Mouse (Mus musculus) liver, embryonic 11.5 days (tissue): Measurements from ENCODE around the gene Atp2a1. TPM values are rescaled to one million over a fixed set of nuclear protein-coding genes. Genes with fewer than 3 reads are reported as not detected.

Experiments
- ATAC-seq: fragments of 200-750 bp; cut with Nextera tagmentation; replicated peaks from 2 replicates; pipeline ENCODE4 v1.8.0; 2017; ENCODE audit warnings: moderate number of reproducible peaks, mild to moderate bottlenecking, moderate TSS enrichment, moderate library complexity; ENCODE audit not compliant: low FRiP score
- DNase-seq: peaks from one replicate; pipeline ENCODE4 v3.0.0-alpha.2; 2017; ENCODE audit warnings: low spot score
- H3K27ac ChIP-seq: fragments of 300-500 bp; sonication (generic); 2 replicates; pipeline ENCODE4 v1.5.1; 2014; ENCODE audit warnings: mild to moderate bottlenecking, low read depth, low read length, control low read depth
- H3K27me3 ChIP-seq: fragments of 300-500 bp; sonication (generic); replicated peaks from 2 replicates; pipeline ENCODE4 v1.6.1; 2014; ENCODE audit warnings: low read length, mixed read lengths; ENCODE audit not compliant: control insufficient read depth, insufficient read depth
- H3K36me3 ChIP-seq: fragments of 300-500 bp; sonication (generic); 2 replicates; pipeline ENCODE4 v1.6.1; 2014; ENCODE audit warnings: mild to moderate bottlenecking, low read length, moderate library complexity, mixed read lengths; ENCODE audit not compliant: control insufficient read depth, insufficient read depth
- H3K4me1 ChIP-seq: fragments of 300-500 bp; sonication (generic); replicated peaks from 2 replicates; pipeline ENCODE4 v1.6.1; 2014; ENCODE audit warnings: low read length, mixed read lengths; ENCODE audit not compliant: control insufficient read depth, insufficient read depth
- H3K4me2 ChIP-seq: fragments of 300-500 bp; sonication (generic); 2 replicates; pipeline ENCODE4 v1.6.1; 2014; ENCODE audit warnings: mild to moderate bottlenecking, control low read depth, moderate library complexity
- H3K4me3 ChIP-seq: fragments of 300-500 bp; sonication (generic); 2 replicates; pipeline ENCODE4 v1.5.1; 2014; ENCODE audit warnings: low read depth, low read length, control low read depth
- H3K9ac ChIP-seq: fragments of 300-500 bp; sonication (generic); 2 replicates; pipeline ENCODE4 v1.6.1; 2014; ENCODE audit warnings: low read depth, low read length, control low read depth
- H3K9me3 ChIP-seq: fragments of 300-500 bp; sonication (generic); 2 replicates; pipeline ENCODE4 v1.6.1; 2016; ENCODE audit warnings: low read length, inconsistent platforms, mixed read lengths; ENCODE audit not compliant: control insufficient read depth
- WGBS: fragments of 180-500 bp; shearing (Covaris S2); extraction: QIAGEN DNeasy Blood & Tissue Kit; methylation state at CpG from one replicate; pipeline ENCODE4 v1.1.7; 2014; 5-methylcytosine and 5-hydroxymethylcytosine counted together
- polyA plus RNA-seq: library from polyadenylated mRNA; unstranded; fragments of >200 nt; fragmentation: Nextera tagmentation; extraction: Ambion mirVana; gene quantifications from 2 replicates; pipeline ENCODE4 v1.2.1, GENCODE M21; 2014

Atp2a1 gene
- polyA plus RNA-seq, 1 experiment from 2014 or later = 1.3 TPM

- no peaks in the 10 kb centered on the region for H3K9me3 ChIP-seq
- no peak for ATAC-seq
- H3K9ac ChIP-seq = no peak overlapping the region
- H3K27ac ChIP-seq = no peak overlapping the region
- H3K4me1 ChIP-seq = no peaks in the 10 kb centered on the region; the same call in 1 of the 2 replicates
- H3K27me3 ChIP-seq = no peaks in the 10 kb centered on the region
- no peaks in the 10 kb centered on the region for H3K36me3 ChIP-seq
- H3K4me3 ChIP-seq = no peak overlapping the region
- DNase-seq = no peak
- H3K4me2 ChIP-seq = no peak overlapping the region
- WGBS = 77% methylated on average over 7 of the region's 7 CpGs
Observed at GRCm38 (mm10) chr7:126453861-126454260, 9.0 kb downstream of the Atp2a1 start.

- no peaks in the 10 kb centered on the region for H3K27me3 ChIP-seq
- H3K4me3 ChIP-seq = no peak overlapping the region
- H3K9ac ChIP-seq = no peak overlapping the region
- ATAC-seq = no peak
- no peaks in the 10 kb centered on the region for H3K36me3 ChIP-seq
- no peaks in the 10 kb centered on the region; the same call in 1 of the 2 replicates for H3K4me1 ChIP-seq
- no peak overlapping the region for H3K4me2 ChIP-seq
- WGBS = 79% methylated on average over 3 of the region's 3 CpGs
- H3K27ac ChIP-seq = no peak overlapping the region
- no peak for DNase-seq
- no peaks in the 10 kb centered on the region for H3K9me3 ChIP-seq
Observed at GRCm38 (mm10) chr7:126452244-126452643, 10.7 kb downstream of the Atp2a1 start.

- Histone ChIP-seq H3K4me2 (no peak overlapping the region), H3K36me3 (peaks cover under 1% of the 10 kb centered on the region; the same call in 1 of the 2 replicates), H3K9me3 (no peaks in the 10 kb centered on the region), H3K9ac (no peak overlapping the region), H3K27ac (no peak overlapping the region), H3K27me3 (no peaks in the 10 kb centered on the region), H3K4me1 (no peaks in the 10 kb centered on the region), H3K4me3 (no peak overlapping the region)
- no peak for ATAC-seq
- DNase-seq = no peak
- 87% methylated on average over 6 of the region's 6 CpGs for WGBS
Observed at GRCm38 (mm10) chr7:126450641-126451040, 12.3 kb downstream of the Atp2a1 start.

GRCm38 (mm10) chr7:126449991-126450390 is 12.9 kb downstream of the Atp2a1 start:
- DNase-seq = no peak
- Histone ChIP-seq H3K27me3 (no peaks in the 10 kb centered on the region), H3K9ac (no peak overlapping the region), H3K9me3 (no peaks in the 10 kb centered on the region), H3K4me2 (no peak overlapping the region), H3K4me1 (no peaks in the 10 kb centered on the region), H3K27ac (no peak overlapping the region), H3K4me3 (no peak overlapping the region), H3K36me3 (peaks cover 7% of the 10 kb centered on the region; the same call in 1 of the 2 replicates)
- WGBS = 90% methylated on average over 18 of the region's 18 CpGs
- ATAC-seq = no peak

- Histone ChIP-seq H3K36me3 (peaks cover 8% of the 10 kb centered on the region; the same call in 1 of the 2 replicates), H3K9me3 (no peaks in the 10 kb centered on the region), H3K4me1 (no peaks in the 10 kb centered on the region), H3K27me3 (no peaks in the 10 kb centered on the region), H3K4me2 (no peak overlapping the region), H3K4me3 (no peak overlapping the region), H3K27ac (no peak overlapping the region), H3K9ac (no peak overlapping the region)
- no peak for ATAC-seq
- WGBS = 87% methylated on average over 19 of the region's 19 CpGs
- DNase-seq = no peak
Observed at GRCm38 (mm10) chr7:126448481-126448880, 14.4 kb downstream of the Atp2a1 start.

GRCm38 (mm10) chr7:126446217-126446616 is 16.7 kb downstream of the Atp2a1 start:
- Histone ChIP-seq H3K4me1 (no peaks in the 10 kb centered on the region), H3K36me3 (peaks cover 8% of the 10 kb centered on the region; the same call in 1 of the 2 replicates), H3K27me3 (no peaks in the 10 kb centered on the region), H3K4me3 (no peak overlapping the region), H3K27ac (no peak overlapping the region), H3K9me3 (no peaks in the 10 kb centered on the region), H3K4me2 (no peak overlapping the region), H3K9ac (no peak overlapping the region)
- ATAC-seq (no peak), DNase-seq (no peak)
- WGBS = 94% methylated on average over 21 of the region's 21 CpGs

GRCm38 (mm10) chr7:126445104-126445815 is 17.6 kb downstream of the Atp2a1 start:
- Histone ChIP-seq H3K4me2 (no peak overlapping the region), H3K4me3 (no peak overlapping the region), H3K4me1 (no peaks in the 10 kb centered on the region), H3K9me3 (no peaks in the 10 kb centered on the region), H3K36me3 (peaks cover 8% of the 10 kb centered on the region; the same call in 1 of the 2 replicates), H3K27me3 (no peaks in the 10 kb centered on the region), H3K27ac (no peak overlapping the region), H3K9ac (no peak overlapping the region)
- no peak for DNase-seq
- ATAC-seq = no peak
- WGBS = 91% methylated on average over 15 of the region's 15 CpGs

- DNase-seq = no peak
- Histone ChIP-seq H3K27me3 (no peaks in the 10 kb centered on the region), H3K36me3 (peaks cover 8% of the 10 kb centered on the region; the same call in 1 of the 2 replicates), H3K4me1 (no peaks in the 10 kb centered on the region), H3K27ac (no peak overlapping the region), H3K9me3 (no peaks in the 10 kb centered on the region), H3K9ac (no peak overlapping the region), H3K4me2 (no peak overlapping the region), H3K4me3 (no peak overlapping the region)
- 90% methylated on average over 9 of the region's 9 CpGs for WGBS
- ATAC-seq = no peak
Observed at GRCm38 (mm10) chr7:126444536-126444935, 18.4 kb downstream of the Atp2a1 start.

GRCm38 (mm10) chr7:126443997-126444396 is 18.9 kb downstream of the Atp2a1 start:
- no peak for ATAC-seq
- Histone ChIP-seq H3K27ac (no peak overlapping the region), H3K4me3 (no peak overlapping the region), H3K4me1 (no peaks in the 10 kb centered on the region), H3K9ac (no peak overlapping the region), H3K9me3 (no peaks in the 10 kb centered on the region), H3K4me2 (no peak overlapping the region), H3K36me3 (peaks cover 8% of the 10 kb centered on the region; the same call in 1 of the 2 replicates), H3K27me3 (no peaks in the 10 kb centered on the region)
- DNase-seq = no peak
- WGBS = 91% methylated on average over 10 of the region's 10 CpGs
